Mouse (Mus musculus): ENCODE measurements at regions not wholly inside any gene's neighbourhood (a gene's known extent, or its start where the extent isn't known, plus 50 kb on each side); places are given as distances from the start of the nearest gene placed in this dataset.

- Histone ChIP-seq H3K9ac (ENCODE audit: low read length) (no peak overlapping the region), H3K4me3 (ENCODE audit: low read length) (no peak overlapping the region), H3K4me2 (ENCODE audit: low read depth, low read length) (no peak overlapping the region), H3K27ac (ENCODE audit: low read length) (no peak overlapping the region), H3K36me3 (ENCODE audit: control insufficient read depth, insufficient read depth, low read length) (no peaks in the 10 kb centered on the region), H3K4me1 (replicated peaks; ENCODE audit: control insufficient read depth, insufficient read depth, low read length) (no peaks in the 10 kb centered on the region), H3K27me3 (ENCODE audit: control insufficient read depth, insufficient read depth, low read depth, low read length) (no peaks in the 10 kb centered on the region), H3K9me3 (ENCODE audit: control insufficient read depth, low read length) (no peaks in the 10 kb centered on the region)
- 49% methylated on average over 4 of the region's 4 CpGs for WGBS
- ATAC-seq (ENCODE audit: low read depth): no peak
Measured at GRCm38 (mm10) chr14:100792094-100792493, 408.0 kb downstream of the Prr30 start.

DNA sequence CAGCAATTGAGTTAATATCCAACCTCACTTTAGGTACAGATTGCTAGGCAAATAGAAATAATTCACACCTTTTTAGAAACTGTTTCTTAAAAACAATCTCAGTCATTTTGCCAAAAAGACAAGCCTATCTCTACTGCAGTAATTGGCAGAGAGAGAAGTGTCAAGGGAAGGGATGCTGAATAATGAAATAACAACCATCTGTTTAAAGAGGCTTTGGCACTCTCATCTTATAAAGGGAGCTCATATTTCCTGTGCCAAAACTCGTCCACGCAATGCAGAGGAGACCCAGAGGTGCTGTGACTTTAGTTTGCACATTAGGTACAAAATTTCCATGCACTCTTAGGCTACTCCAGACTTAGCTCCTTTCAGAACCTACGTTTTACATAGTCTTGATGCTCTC lies 418.2 kb downstream of the Prr30 start:
- no peaks in the 10 kb centered on the region for H3K9me3 ChIP-seq (ENCODE audit: control insufficient read depth, low read length)
- no peak overlapping the region for H3K9ac ChIP-seq (ENCODE audit: low read length)
- no peak overlapping the region for H3K4me3 ChIP-seq (ENCODE audit: low read length)
- H3K36me3 ChIP-seq (ENCODE audit: control insufficient read depth, insufficient read depth, low read length): no peaks in the 10 kb centered on the region
- H3K4me2 ChIP-seq (ENCODE audit: low read depth, low read length): no peak overlapping the region
- no peaks in the 10 kb centered on the region for H3K4me1 ChIP-seq (replicated peaks; ENCODE audit: control insufficient read depth, insufficient read depth, low read length)
- no peak overlapping the region for H3K27ac ChIP-seq (ENCODE audit: low read length)
- WGBS: 57% methylated on average over 3 of the region's 3 CpGs
- no peak for ATAC-seq (ENCODE audit: low read depth)
- no peaks in the 10 kb centered on the region for H3K27me3 ChIP-seq (ENCODE audit: control insufficient read depth, insufficient read depth, low read depth, low read length)

DNA sequence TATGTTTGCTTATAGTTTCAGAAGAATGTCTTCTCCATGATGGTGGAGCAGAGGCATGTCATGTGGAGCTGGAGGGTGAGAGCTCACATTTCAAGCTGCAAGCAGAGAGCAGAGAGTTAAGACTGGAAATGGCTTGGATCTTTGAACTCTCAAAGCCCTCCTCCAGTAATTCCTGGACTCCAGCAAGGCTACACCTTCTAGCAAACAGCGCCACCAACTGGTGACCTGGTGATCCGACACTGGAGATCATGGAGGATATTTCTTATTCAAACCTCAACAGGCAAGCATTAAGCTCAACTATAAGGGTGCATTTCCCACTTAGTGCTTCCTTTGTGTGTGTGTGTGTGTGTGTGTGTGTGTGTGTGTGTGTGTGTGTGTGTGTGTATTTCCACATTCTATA lies 446.2 kb downstream of the Prr30 start:
- no peak overlapping the region for H3K4me2 ChIP-seq (ENCODE audit: low read depth, low read length)
- ATAC-seq (ENCODE audit: low read depth): no peak
- WGBS: 38% methylated on average over 2 of the region's 2 CpGs
- H3K36me3 ChIP-seq (ENCODE audit: control insufficient read depth, insufficient read depth, low read length): no peaks in the 10 kb centered on the region
- H3K27me3 ChIP-seq (ENCODE audit: control insufficient read depth, insufficient read depth, low read depth, low read length): no peaks in the 10 kb centered on the region
- H3K27ac ChIP-seq (ENCODE audit: low read length): no peak overlapping the region
- no peak overlapping the region for H3K9ac ChIP-seq (ENCODE audit: low read length)
- H3K4me3 ChIP-seq (ENCODE audit: low read length): no peak overlapping the region
- peaks cover 8% of the 10 kb centered on the region; the same call in 1 of the 2 replicates for H3K4me1 ChIP-seq (replicated peaks; ENCODE audit: control insufficient read depth, insufficient read depth, low read length)
- no peaks in the 10 kb centered on the region for H3K9me3 ChIP-seq (ENCODE audit: control insufficient read depth, low read length)

DNA sequence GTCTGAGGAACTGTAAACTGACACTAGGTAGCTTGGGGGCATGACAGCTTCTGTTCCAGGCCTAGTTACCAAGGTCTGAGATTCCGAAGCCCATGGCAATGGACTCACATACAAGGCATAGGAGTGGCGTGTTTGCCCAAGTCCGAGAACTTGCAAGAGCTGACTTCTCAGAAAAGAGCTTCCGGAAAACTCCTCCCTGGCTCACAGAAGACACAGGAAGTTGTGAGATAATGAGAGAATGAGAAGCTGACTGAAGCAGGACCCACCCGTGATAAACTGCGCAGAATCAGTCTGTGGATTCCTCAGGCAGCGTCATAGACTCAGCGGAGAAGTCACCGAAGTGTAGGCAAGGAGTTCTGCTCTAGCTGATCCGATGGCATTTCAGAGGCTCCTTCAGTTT lies 447.4 kb downstream of the Prr30 start:
- Histone ChIP-seq H3K36me3 (ENCODE audit: control insufficient read depth, insufficient read depth, low read length) (no peaks in the 10 kb centered on the region), H3K27me3 (ENCODE audit: control insufficient read depth, insufficient read depth, low read depth, low read length) (no peaks in the 10 kb centered on the region), H3K4me3 (ENCODE audit: low read length) (no peak overlapping the region), H3K4me1 (replicated peaks; ENCODE audit: control insufficient read depth, insufficient read depth, low read length) (peaks cover 8% of the 10 kb centered on the region; the same call in 1 of the 2 replicates), H3K4me2 (ENCODE audit: low read depth, low read length) (no peak overlapping the region), H3K9me3 (ENCODE audit: control insufficient read depth, low read length) (no peaks in the 10 kb centered on the region), H3K27ac (ENCODE audit: low read length) (no peak overlapping the region), H3K9ac (ENCODE audit: low read length) (no peak overlapping the region)
- no peak for ATAC-seq (ENCODE audit: low read depth)
- WGBS: 81% methylated on average over 10 of the region's 10 CpGs

- ATAC-seq (ENCODE audit: low read depth): peak; percentile 99
- 8% methylated on average over 19 of the region's 19 CpGs for WGBS
- peaks cover 8% of the 10 kb centered on the region; the same call in 1 of the 2 replicates for H3K4me1 ChIP-seq (replicated peaks; ENCODE audit: control insufficient read depth, insufficient read depth, low read length)
Measured at GRCm38 (mm10) chr14:100749737-100750541, 450.2 kb downstream of the Prr30 start.

GRCm38 (mm10) chr14:100735276-100735675 lies 450.8 kb upstream of the Klf12 start:
- ATAC-seq (ENCODE audit: low read depth): no peak
- H3K9ac ChIP-seq (ENCODE audit: low read length): no peak overlapping the region
- no peaks in the 10 kb centered on the region for H3K4me1 ChIP-seq (replicated peaks; ENCODE audit: control insufficient read depth, insufficient read depth, low read length)
- H3K4me3 ChIP-seq (ENCODE audit: low read length): no peak overlapping the region
- no peak overlapping the region for H3K4me2 ChIP-seq (ENCODE audit: low read depth, low read length)
- H3K27ac ChIP-seq (ENCODE audit: low read length): no peak overlapping the region
- WGBS: 72% methylated on average over 4 of the region's 4 CpGs
- no peaks in the 10 kb centered on the region for H3K9me3 ChIP-seq (ENCODE audit: control insufficient read depth, low read length)
- H3K27me3 ChIP-seq (ENCODE audit: control insufficient read depth, insufficient read depth, low read depth, low read length): no peaks in the 10 kb centered on the region
- no peaks in the 10 kb centered on the region for H3K36me3 ChIP-seq (ENCODE audit: control insufficient read depth, insufficient read depth, low read length)

More at GRCm38 (mm10) chr14:100749737-100750541, 450.2 kb downstream of the Prr30 start:
- peak overlapping the region; percentile 65 for H3K4me2 ChIP-seq (ENCODE audit: low read depth, low read length)
- no peaks in the 10 kb centered on the region for H3K9me3 ChIP-seq (ENCODE audit: control insufficient read depth, low read length)
- H3K36me3 ChIP-seq (ENCODE audit: control insufficient read depth, insufficient read depth, low read length): no peaks in the 10 kb centered on the region
- H3K9ac ChIP-seq (ENCODE audit: low read length): peak overlapping the region; percentile 67
- peak overlapping the region; percentile 49 for H3K4me3 ChIP-seq (ENCODE audit: low read length)
- H3K27ac ChIP-seq (ENCODE audit: low read length): peak overlapping the region; percentile 88
- no peaks in the 10 kb centered on the region for H3K27me3 ChIP-seq (ENCODE audit: control insufficient read depth, insufficient read depth, low read depth, low read length)

GRCm38 (mm10) chr14:100728433-100728832 lies 444.0 kb upstream of the Klf12 start:
- H3K9me3 ChIP-seq (ENCODE audit: control insufficient read depth, low read length): no peaks in the 10 kb centered on the region
- no peaks in the 10 kb centered on the region for H3K36me3 ChIP-seq (ENCODE audit: control insufficient read depth, insufficient read depth, low read length)
- no peak overlapping the region for H3K4me3 ChIP-seq (ENCODE audit: low read length)
- H3K4me2 ChIP-seq (ENCODE audit: low read depth, low read length): no peak overlapping the region
- no peak for ATAC-seq (ENCODE audit: low read depth)
- no peak overlapping the region for H3K9ac ChIP-seq (ENCODE audit: low read length)
- H3K27me3 ChIP-seq (ENCODE audit: control insufficient read depth, insufficient read depth, low read depth, low read length): no peaks in the 10 kb centered on the region
- no peaks in the 10 kb centered on the region for H3K4me1 ChIP-seq (replicated peaks; ENCODE audit: control insufficient read depth, insufficient read depth, low read length)
- H3K27ac ChIP-seq (ENCODE audit: low read length): no peak overlapping the region
- WGBS: 87% methylated on average over 4 of the region's 4 CpGs

DNA sequence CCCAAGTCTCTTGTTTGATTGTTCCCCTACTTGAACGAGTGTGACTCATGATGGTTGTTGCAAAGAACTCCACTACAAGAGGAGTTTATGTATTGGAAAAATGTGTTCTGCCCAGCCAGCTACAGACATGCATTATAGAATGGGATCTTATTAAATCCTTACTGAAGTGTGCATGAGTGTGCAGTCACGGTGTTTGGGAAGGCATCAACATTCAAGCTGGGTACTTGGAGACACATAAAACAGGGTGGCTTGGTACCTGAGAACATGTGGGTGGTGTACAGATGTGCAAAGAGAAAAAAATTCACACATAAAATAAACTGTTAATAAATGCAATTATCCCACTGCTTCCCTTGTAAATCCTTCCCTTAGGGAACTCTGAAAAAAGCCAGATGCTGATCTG lies 443.2 kb upstream of the Klf12 start:
- H3K27ac ChIP-seq (ENCODE audit: low read length): no peak overlapping the region
- no peak for ATAC-seq (ENCODE audit: low read depth)
- no peaks in the 10 kb centered on the region for H3K27me3 ChIP-seq (ENCODE audit: control insufficient read depth, insufficient read depth, low read depth, low read length)
- H3K4me3 ChIP-seq (ENCODE audit: low read length): no peak overlapping the region
- H3K4me1 ChIP-seq (replicated peaks; ENCODE audit: control insufficient read depth, insufficient read depth, low read length): no peaks in the 10 kb centered on the region
- no peaks in the 10 kb centered on the region for H3K9me3 ChIP-seq (ENCODE audit: control insufficient read depth, low read length)
- 69% methylated on average over 2 of the region's 2 CpGs for WGBS
- H3K9ac ChIP-seq (ENCODE audit: low read length): no peak overlapping the region
- H3K4me2 ChIP-seq (ENCODE audit: low read depth, low read length): no peak overlapping the region
- no peaks in the 10 kb centered on the region for H3K36me3 ChIP-seq (ENCODE audit: control insufficient read depth, insufficient read depth, low read length)

- Histone ChIP-seq H3K27me3 (ENCODE audit: control insufficient read depth, insufficient read depth, low read depth, low read length) (no peaks in the 10 kb centered on the region), H3K9ac (ENCODE audit: low read length) (no peak overlapping the region), H3K27ac (ENCODE audit: low read length) (no peak overlapping the region), H3K9me3 (ENCODE audit: control insufficient read depth, low read length) (no peaks in the 10 kb centered on the region), H3K4me2 (ENCODE audit: low read depth, low read length) (no peak overlapping the region), H3K4me3 (ENCODE audit: low read length) (no peak overlapping the region), H3K4me1 (replicated peaks; ENCODE audit: control insufficient read depth, insufficient read depth, low read length) (no peaks in the 10 kb centered on the region), H3K36me3 (ENCODE audit: control insufficient read depth, insufficient read depth, low read length) (no peaks in the 10 kb centered on the region)
- WGBS: 63% methylated on average over 8 of the region's 8 CpGs
- no peak for ATAC-seq (ENCODE audit: low read depth)
Measured at GRCm38 (mm10) chr14:100724962-100725361, 440.5 kb upstream of the Klf12 start.
